Mouse (Mus musculus): ENCODE results near the gene Psip1.

- TF ChIP-seq POLR2A (IDR thresholded peaks at IDR 0.05; ENCODE audit: borderline replicate concordance, control insufficient read depth, low read depth, low read length) (no peak), CTCF (IDR thresholded peaks at IDR 0.05; ENCODE audit: control insufficient read depth, insufficient read depth, low read length) (no peak)
Observed at GRCm38 (mm10) chr4:83468208-83468607, 18.1 kb downstream of the Psip1 start.

Data from bone marrow, adult 2 months (tissue).